Mouse (Mus musculus): ENCODE data around the gene Rae1. TPM values are rescaled to one million over a fixed set of nuclear protein-coding genes. Genes with fewer than 3 reads are reported as not detected.
A peak's percentile ranks its signal among the peaks of the same experiment; 100 is the strongest.

Rae1 gene
- 119 and 147 TPM in 2 replicates for polyA plus RNA-seq (2012; rRNA removed)

DNA sequence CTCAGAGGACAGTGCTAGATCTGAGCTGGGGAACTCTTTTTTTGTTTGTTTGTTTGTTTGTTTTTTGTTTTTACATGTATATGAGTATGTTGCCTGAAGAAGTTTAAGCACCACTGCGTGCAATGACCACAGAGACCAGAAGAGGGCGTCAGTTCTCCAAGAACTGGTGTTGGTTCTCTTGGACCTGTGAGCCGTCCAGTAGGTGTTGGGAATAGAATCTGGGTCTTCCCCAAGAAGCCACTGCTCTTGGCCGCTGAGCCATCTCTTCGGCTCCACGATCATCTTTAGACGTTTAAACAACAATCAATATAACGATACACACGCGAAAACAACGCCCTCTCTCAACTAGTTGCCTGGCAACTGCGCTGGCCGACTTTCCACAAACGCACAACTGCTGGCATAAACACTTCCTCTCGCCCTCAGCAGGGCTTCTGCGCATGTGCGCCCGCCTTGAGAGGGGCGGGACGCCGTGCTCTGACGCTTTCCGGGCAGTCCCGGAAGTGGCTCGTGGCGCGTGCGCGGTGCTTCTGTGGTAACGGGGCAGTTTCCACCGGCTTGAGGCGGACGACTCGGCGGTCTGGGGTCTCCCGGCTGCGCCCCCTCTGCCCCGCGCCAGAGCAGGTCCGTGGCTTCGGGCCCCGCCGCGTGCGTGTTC lies at the start of gene Rae1:
TSS of gene Rae1 (plus strand) at position 488 of the 655 bp plus-strand sequence.
- peak; percentile 99 for DNase-seq (ENCODE audit: low read depth)
- TF ChIP-seq CTCF (IDR thresholded peaks at IDR 0.05; ENCODE audit: borderline replicate concordance, extremely low read depth, insufficient read depth, insufficient read length): peak; percentile 78
- 0 out of 2 replicates have a peak, but pooled peaks have one; percentile 59 for TF ChIP-seq POLR2A (IDR thresholded peaks at IDR 0.05; ENCODE audit: borderline replicate concordance, extremely low read depth, insufficient read depth, insufficient read length, poor library complexity, severe bottlenecking)

DNA sequence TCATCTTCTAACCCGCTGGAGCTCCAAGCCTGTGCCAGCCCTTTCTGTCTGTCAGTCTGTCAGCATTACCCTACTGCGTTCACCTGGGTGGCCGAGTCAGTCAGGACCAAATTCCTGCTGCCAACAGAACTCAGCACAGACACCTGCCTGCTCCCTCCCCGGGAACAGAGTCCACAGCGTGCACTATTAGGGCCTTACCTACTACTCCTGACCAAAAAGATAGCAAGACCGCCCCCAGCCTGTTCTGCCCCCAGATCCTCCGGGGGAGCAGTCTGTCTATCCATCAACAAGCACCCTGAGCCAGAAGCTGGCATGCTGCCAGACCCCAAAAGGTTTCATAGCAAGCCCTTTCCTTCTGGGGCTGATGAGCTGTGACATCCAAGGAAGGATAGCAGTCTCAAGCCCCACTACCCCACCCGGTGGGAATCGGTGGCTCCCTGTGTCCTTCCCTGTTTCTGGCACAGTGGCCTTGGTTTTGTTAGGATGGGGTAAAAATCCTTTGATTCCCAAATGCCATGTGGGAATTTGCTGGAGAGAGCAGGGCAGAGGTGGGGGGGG lies 49.7 kb upstream of the Rae1 start:
- DNase-seq (ENCODE audit: low read depth): peak; percentile 49

DNA sequence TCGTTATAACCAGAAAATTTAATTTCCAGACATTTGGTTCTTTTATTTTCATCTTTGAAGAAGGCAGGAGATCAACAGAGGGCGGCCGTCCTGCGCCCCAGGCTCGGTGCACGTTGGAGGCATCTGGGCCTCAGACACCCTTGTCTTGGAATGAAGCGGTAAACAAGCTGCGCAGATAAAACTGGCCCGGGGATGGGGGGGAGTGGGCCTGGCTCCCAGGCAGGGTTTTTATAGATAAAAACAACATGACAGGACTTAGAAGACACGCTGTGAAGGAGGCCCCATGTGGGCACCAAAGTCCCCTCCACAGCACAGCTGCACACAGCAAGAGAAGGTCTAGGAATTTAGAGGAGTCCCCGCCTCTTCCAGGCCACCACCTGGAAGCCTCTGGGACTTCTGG lies 49.2 kb upstream of the Rae1 start:
- TF ChIP-seq CTCF (IDR thresholded peaks at IDR 0.05; ENCODE audit: borderline replicate concordance, extremely low read depth, insufficient read depth, insufficient read length) (no peak), POLR2A (IDR thresholded peaks at IDR 0.05; ENCODE audit: borderline replicate concordance, extremely low read depth, insufficient read depth, insufficient read length, poor library complexity, severe bottlenecking) (no peak)
- peak; percentile 57 for DNase-seq (ENCODE audit: low read depth)

More for the DNA sequence above, 49.7 kb upstream of the Rae1 start:
- TF ChIP-seq POLR2A (IDR thresholded peaks at IDR 0.05; ENCODE audit: borderline replicate concordance, extremely low read depth, insufficient read depth, insufficient read length, poor library complexity, severe bottlenecking) (no peak), CTCF (IDR thresholded peaks at IDR 0.05; ENCODE audit: borderline replicate concordance, extremely low read depth, insufficient read depth, insufficient read length) (no peak)

DNA sequence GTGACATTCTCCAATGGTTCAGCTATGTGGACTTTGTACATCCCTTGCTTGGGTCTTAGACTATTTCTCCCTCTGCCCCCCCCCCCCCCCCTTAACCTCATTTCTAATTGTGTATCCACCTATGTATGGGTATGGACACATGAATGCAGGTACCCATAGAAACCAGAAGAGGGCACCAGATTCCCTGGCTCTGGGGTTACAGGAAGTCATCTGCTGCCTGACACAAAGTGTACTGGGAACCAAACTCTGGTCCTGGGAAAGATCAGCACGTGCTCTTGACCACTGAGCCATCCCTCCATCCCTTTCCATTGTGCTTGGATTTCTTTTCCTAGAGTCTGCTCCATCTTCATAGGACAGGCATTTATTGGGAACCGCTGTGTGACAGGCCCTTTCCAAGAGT lies 47.9 kb upstream of the Rae1 start:
- no peak for DNase-seq (ENCODE audit: low read depth)
- TF ChIP-seq POLR2A (IDR thresholded peaks at IDR 0.05; ENCODE audit: borderline replicate concordance, extremely low read depth, insufficient read depth, insufficient read length, poor library complexity, severe bottlenecking): no peak
- no peak for TF ChIP-seq CTCF (IDR thresholded peaks at IDR 0.05; ENCODE audit: borderline replicate concordance, extremely low read depth, insufficient read depth, insufficient read length)

DNA sequence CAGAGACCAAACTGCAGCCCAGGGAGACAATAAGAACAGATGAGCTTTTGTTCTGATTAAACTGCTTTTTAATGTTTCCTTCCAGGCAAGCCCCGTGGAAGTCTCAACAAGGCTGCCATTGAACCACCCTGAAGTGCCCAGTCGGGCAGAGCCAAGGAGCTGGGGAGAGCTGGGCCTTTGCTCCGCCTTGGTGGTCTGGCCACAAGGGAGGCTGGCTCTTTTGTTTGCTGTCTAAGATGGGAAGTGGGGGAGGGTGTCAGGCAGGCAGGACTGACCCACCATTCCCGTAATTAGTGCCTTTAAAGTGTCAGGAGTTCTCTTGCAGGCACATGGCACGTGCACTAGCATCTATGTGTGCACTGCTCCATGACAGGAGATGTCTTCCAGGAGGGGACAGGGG lies 41.3 kb upstream of the Rae1 start:
- TF ChIP-seq POLR2A (IDR thresholded peaks at IDR 0.05; ENCODE audit: borderline replicate concordance, extremely low read depth, insufficient read depth, insufficient read length, poor library complexity, severe bottlenecking) (no peak), CTCF (IDR thresholded peaks at IDR 0.05; ENCODE audit: borderline replicate concordance, extremely low read depth, insufficient read depth, insufficient read length) (no peak)
- DNase-seq (ENCODE audit: low read depth): peak; percentile 65

DNA sequence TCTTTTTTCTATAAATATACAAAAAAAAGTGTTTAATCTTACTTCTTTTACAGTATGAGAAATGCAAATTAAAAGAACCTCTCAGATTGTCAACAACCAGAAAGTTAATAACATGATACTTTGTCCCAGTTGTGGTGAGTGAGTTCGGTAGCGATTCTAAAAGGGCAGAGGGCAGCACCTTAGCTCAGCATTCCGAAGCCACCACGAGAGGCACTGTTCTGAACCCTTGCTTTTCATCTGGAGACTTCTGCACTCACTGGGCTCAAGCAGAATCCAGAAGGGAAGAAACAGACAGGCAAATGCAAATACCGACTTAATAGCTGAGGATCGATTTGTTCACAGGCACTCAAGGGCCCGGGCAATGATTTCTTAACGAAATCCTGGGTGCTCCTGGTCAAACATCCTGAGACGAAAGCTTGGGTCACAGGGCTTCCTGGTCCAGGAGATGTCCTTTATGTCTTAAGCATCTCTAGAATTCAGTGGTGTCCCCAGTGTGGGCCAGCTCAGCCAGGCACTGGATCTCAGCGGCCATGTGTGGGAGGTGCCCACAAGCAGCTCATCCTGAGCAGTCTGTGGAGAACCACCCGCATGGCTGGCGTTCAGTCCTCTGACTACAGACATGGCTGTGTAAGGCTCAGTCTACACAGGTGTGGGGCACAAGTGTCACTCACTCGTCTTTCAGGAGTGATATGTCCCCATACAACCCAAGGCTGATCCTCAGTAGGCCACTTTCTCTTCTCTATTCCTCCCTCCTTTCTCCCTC lies 40.7 kb upstream of the Rae1 start:
- DNase-seq (ENCODE audit: low read depth): no peak
- no peak for TF ChIP-seq POLR2A (IDR thresholded peaks at IDR 0.05; ENCODE audit: borderline replicate concordance, extremely low read depth, insufficient read depth, insufficient read length, poor library complexity, severe bottlenecking)
- TF ChIP-seq CTCF (IDR thresholded peaks at IDR 0.05; ENCODE audit: borderline replicate concordance, extremely low read depth, insufficient read depth, insufficient read length): 0 out of 2 replicates have a peak, but pooled peaks have one; percentile 10

DNA sequence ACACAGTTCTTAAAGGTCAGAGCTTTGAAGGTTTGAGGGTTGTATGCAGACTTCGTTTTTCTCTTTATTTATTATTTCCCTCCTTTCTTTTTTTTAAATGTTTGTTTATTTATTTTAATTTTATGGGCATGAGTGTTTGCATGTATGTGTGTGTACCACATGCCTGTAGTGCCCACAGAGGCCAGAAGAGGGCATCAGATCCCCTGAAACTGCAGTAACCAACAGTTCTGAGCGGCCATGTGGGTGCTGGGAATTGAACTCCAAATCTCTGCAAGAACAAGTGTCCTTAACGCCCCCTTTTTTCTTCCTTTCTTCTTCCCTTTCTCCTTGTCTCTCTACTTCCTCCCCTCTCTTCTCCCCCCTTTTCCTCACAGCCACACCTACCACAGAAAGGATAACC lies 39.6 kb upstream of the Rae1 start:
- DNase-seq (ENCODE audit: low read depth): no peak
- no peak for TF ChIP-seq CTCF (IDR thresholded peaks at IDR 0.05; ENCODE audit: borderline replicate concordance, extremely low read depth, insufficient read depth, insufficient read length)
- TF ChIP-seq POLR2A (IDR thresholded peaks at IDR 0.05; ENCODE audit: borderline replicate concordance, extremely low read depth, insufficient read depth, insufficient read length, poor library complexity, severe bottlenecking): no peak

DNA sequence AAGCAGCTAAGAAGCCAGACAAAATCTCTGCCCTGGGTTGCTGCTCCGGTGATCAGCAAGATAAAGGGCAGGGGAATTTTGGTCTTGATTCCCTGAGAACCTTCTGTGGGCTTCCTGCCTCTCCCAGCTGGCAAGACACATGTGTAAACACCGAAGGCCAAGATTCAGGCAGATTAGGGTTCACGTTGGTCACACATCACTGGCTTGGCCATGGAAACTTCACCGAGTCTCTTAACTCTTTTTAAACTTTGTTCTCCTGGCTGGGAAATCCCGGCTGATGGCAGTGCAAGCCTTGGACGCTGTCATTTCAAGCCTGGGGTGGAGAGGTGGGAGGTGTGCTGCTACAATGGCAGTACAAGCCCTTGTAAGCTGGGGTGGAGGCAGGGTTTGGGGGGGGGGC lies 38.7 kb upstream of the Rae1 start:
- TF ChIP-seq POLR2A (IDR thresholded peaks at IDR 0.05; ENCODE audit: borderline replicate concordance, extremely low read depth, insufficient read depth, insufficient read length, poor library complexity, severe bottlenecking): no peak
- TF ChIP-seq CTCF (IDR thresholded peaks at IDR 0.05; ENCODE audit: borderline replicate concordance, extremely low read depth, insufficient read depth, insufficient read length): no peak
- DNase-seq (ENCODE audit: low read depth): no peak

DNA sequence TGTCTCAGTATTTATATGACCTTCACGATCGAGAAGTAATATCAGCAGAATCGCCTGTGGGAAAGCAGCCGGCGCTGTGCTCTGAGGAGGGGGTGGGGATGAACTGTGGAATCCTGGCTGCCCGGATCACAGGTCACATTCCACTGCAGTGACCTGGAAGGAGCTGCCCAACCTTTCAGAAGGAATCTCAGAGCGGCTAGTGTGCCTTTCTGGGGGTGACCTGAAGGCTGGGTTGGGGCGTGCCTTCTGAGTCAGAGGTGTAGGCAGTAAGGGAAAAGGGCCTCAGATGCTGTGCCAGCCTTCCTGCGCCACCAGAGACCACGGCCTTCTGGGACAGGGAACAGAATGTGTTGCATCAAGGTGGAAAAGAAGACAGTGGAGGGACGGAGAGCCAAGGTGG lies 34.7 kb upstream of the Rae1 start:
- no peak for DNase-seq (ENCODE audit: low read depth)
- TF ChIP-seq POLR2A (IDR thresholded peaks at IDR 0.05; ENCODE audit: borderline replicate concordance, extremely low read depth, insufficient read depth, insufficient read length, poor library complexity, severe bottlenecking) (no peak), CTCF (IDR thresholded peaks at IDR 0.05; ENCODE audit: borderline replicate concordance, extremely low read depth, insufficient read depth, insufficient read length) (no peak)

DNA sequence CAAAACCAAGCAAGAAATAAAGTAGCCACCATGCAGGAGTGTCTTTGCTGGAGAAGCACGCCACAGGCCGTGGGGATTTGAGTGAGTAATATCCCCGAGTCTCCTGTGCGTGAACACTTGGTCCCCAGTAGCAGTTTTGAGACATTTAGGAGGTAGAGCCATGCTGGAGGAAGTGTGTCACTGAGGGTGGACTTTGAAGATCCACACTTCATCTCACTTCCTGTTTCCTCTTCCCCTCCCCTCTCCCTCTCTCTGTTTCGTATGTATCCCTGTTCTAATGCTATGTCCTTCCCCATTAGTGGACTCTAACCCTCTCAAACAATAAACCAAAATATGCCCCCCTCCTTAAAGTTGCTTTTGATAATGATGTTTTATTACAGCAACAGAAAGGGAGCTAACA lies 33.4 kb upstream of the Rae1 start:
- TF ChIP-seq POLR2A (IDR thresholded peaks at IDR 0.05; ENCODE audit: borderline replicate concordance, extremely low read depth, insufficient read depth, insufficient read length, poor library complexity, severe bottlenecking) (no peak), CTCF (IDR thresholded peaks at IDR 0.05; ENCODE audit: borderline replicate concordance, extremely low read depth, insufficient read depth, insufficient read length) (no peak)
- no peak for DNase-seq (ENCODE audit: low read depth)

DNA sequence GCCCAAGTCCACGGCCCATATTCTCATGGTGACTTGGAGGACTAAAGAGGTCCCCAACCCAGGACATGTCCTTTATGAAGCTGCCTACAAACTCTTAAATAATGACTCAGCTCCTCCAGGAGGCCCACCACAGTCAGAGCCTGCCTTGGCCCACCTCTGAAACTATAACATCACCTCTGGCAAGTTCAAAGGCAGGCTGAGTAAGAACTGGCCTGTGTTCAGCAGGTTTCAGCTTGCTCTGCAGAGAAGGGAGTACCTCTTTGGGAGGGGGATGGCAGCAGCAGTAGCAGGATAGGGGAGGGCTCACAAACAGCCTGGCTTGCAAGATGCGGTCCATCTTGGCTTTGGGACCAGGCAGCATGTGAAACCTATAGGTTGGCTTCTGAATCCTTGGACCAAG lies 28.1 kb upstream of the Rae1 start:
- no peak for TF ChIP-seq CTCF (IDR thresholded peaks at IDR 0.05; ENCODE audit: borderline replicate concordance, extremely low read depth, insufficient read depth, insufficient read length)
- TF ChIP-seq POLR2A (IDR thresholded peaks at IDR 0.05; ENCODE audit: borderline replicate concordance, extremely low read depth, insufficient read depth, insufficient read length, poor library complexity, severe bottlenecking): no peak
- no peak for DNase-seq (ENCODE audit: low read depth)

All from brain, embryonic 14.5 days (tissue).